ENCODE assay signal across 22 mouse cellular contexts in genomic region chr12:98833901-98834300, GRCm38 (mm10).
DNase-seq lines count a peak whose midpoint lies in the region; ATAC-seq and TF ChIP-seq lines count a peak whose summit lies in the region.
"Had no signal": no experiment of that assay in that cellular context is flagged by ENCODE, and none has a peak within 500 bp of the region (broad histone marks: within the 10 kb centered on the region; RNA-seq: fewer than 3 reads in every experiment).

No protein-coding gene starts in this region.

- no peak for ATAC-seq in liver, postnatal 0 days
- ATAC-seq: CD4-positive, CD25-positive, alpha-beta regulatory T cell, adult 4 months; forebrain, embryonic 15.5 days had no signal

- 14% methylated on average over 1 of the region's 1 CpGs for WGBS in liver, adult 2 months
- WGBS in liver, postnatal 0 days (ENCODE audit: insufficient replicate concordance) = 79% methylated on average over 1 of the region's 1 CpGs

- TF ChIP-seq CTCF in liver, adult 2 months (IDR thresholded peaks at IDR 0.05; ENCODE audit: low read depth, low read length) = no peak
- no peak for TF ChIP-seq CTCF in liver, postnatal 0 days (IDR thresholded peaks at IDR 0.05; ENCODE audit: low read depth)

- peaks cover 7% of the 10 kb centered on the region for H3K4me1 ChIP-seq in liver, adult 2 months (ENCODE audit: control insufficient read depth, insufficient read depth, low read length)
- no peaks in the 10 kb centered on the region for H3K4me1 ChIP-seq in liver, postnatal 0 days (ENCODE audit: insufficient read depth)
- H3K4me1 ChIP-seq: embryonic facial prominence, embryonic 12.5 days; embryonic facial prominence, embryonic 15.5 days; forebrain, embryonic 12.5 days; forebrain, embryonic 15.5 days; hindbrain, embryonic 12.5 days; hindbrain, embryonic 15.5 days had no signal

- H3K36me3 ChIP-seq in liver, adult 2 months (ENCODE audit: control insufficient read depth, insufficient read depth, low read length) = peaks cover 5% of the 10 kb centered on the region
- H3K36me3 ChIP-seq in liver, postnatal 0 days (replicated peaks; ENCODE audit: insufficient read depth, low read length) = no peaks in the 10 kb centered on the region
- H3K36me3 ChIP-seq: embryonic facial prominence, embryonic 12.5 days; embryonic facial prominence, embryonic 15.5 days had no signal

- no peak for TF ChIP-seq EP300 in liver, postnatal 0 days (IDR thresholded peaks at IDR 0.05; ENCODE audit: low read depth)

- H3K4me3 ChIP-seq in liver, adult 2 months (ENCODE audit: insufficient read depth, low read depth, low read length) = no peak overlapping the region
- H3K4me3 ChIP-seq in liver, postnatal 0 days (ENCODE audit: low read depth, low read length) = no peak overlapping the region
- H3K4me3 ChIP-seq: embryonic facial prominence, embryonic 12.5 days; embryonic facial prominence, embryonic 15.5 days; forebrain, embryonic 12.5 days; forebrain, embryonic 15.5 days; hindbrain, embryonic 12.5 days; hindbrain, embryonic 15.5 days had no signal

- no peak overlapping the region for H3K9ac ChIP-seq in liver, adult 2 months (ENCODE audit: low read depth, low read length)
- H3K9ac ChIP-seq in liver, postnatal 0 days (replicated peaks) = no peak overlapping the region
- H3K9ac ChIP-seq: embryonic facial prominence, embryonic 12.5 days; embryonic facial prominence, embryonic 15.5 days; forebrain, embryonic 12.5 days; forebrain, embryonic 15.5 days; hindbrain, embryonic 12.5 days; hindbrain, embryonic 15.5 days had no signal

- peak; percentile 97 for DNase-seq in liver, adult 2 months (ENCODE audit: extremely low read depth, low read depth, low spot score)
- DNase-seq in liver, postnatal 0 days = no peak
- peak; percentile 29 for DNase-seq in lung, postnatal 25 days (ENCODE audit: low spot score)
- DNase-seq in lung, postnatal 14 days = no peak
- DNase-seq in adipocyte (ENCODE audit: low spot score) = peak; percentile 54
- DNase-seq in gonadal fat pad, adult 2 months (ENCODE audit: low read depth) = peak; percentile 46
- no peak for DNase-seq in T-cell, adult 2 months (ENCODE audit: low spot score)
- DNase-seq: adrenal gland, adult 2 months; adrenal gland, postnatal 14 days; cerebellum, adult 11 months; cerebellum, adult 2 months; cerebellum, adult 9-11 months; cerebellum, postnatal 25 days; gastrocnemius, postnatal 25 days had no signal

- H3K79me2 ChIP-seq in liver, adult 2 months (ENCODE audit: control insufficient read depth, insufficient read depth, low read length) = no peaks in the 10 kb centered on the region

- no peak overlapping the region for H3K4me2 ChIP-seq in liver, postnatal 0 days (ENCODE audit: low read depth, low read length)
- H3K4me2 ChIP-seq: embryonic facial prominence, embryonic 12.5 days; embryonic facial prominence, embryonic 15.5 days; forebrain, embryonic 12.5 days; forebrain, embryonic 15.5 days; heart, embryonic 11.5 days; hindbrain, embryonic 12.5 days; hindbrain, embryonic 15.5 days had no signal

- no peak for TF ChIP-seq POLR2A in liver, adult 2 months (IDR thresholded peaks at IDR 0.05; ENCODE audit: extremely low read depth, insufficient read depth, low read length)

- no peaks in the 10 kb centered on the region for H3K9me3 ChIP-seq in liver, postnatal 0 days (ENCODE audit: low read length)
- H3K9me3 ChIP-seq: embryonic facial prominence, embryonic 12.5 days; embryonic facial prominence, embryonic 15.5 days; forebrain, embryonic 12.5 days; forebrain, embryonic 15.5 days; hindbrain, embryonic 12.5 days; hindbrain, embryonic 15.5 days had no signal

- peak overlapping the region; percentile 34; the same call in 1 of the 2 replicates for H3K27ac ChIP-seq in liver, adult 2 months (replicated peaks; ENCODE audit: insufficient read depth, low read depth, low read length)
- H3K27ac ChIP-seq in liver, postnatal 0 days (ENCODE audit: low read depth) = no peak overlapping the region
- H3K27ac ChIP-seq: embryonic facial prominence, embryonic 12.5 days; embryonic facial prominence, embryonic 15.5 days; forebrain, embryonic 12.5 days; forebrain, embryonic 15.5 days; hindbrain, embryonic 12.5 days; hindbrain, embryonic 15.5 days had no signal

- H3K27me3 ChIP-seq in liver, adult 2 months (ENCODE audit: control insufficient read depth, insufficient read depth, low read length) = no peaks in the 10 kb centered on the region
- H3K27me3 ChIP-seq in liver, postnatal 0 days (ENCODE audit: insufficient read depth, low read length) = no peaks in the 10 kb centered on the region
- H3K27me3 ChIP-seq: embryonic facial prominence, embryonic 12.5 days; embryonic facial prominence, embryonic 15.5 days; forebrain, embryonic 12.5 days; forebrain, embryonic 15.5 days; hindbrain, embryonic 12.5 days; hindbrain, embryonic 15.5 days had no signal

Comparison
In these comparisons a context has a peak if more than half of its experiments do, and no peak if none do; other contexts are left out.
1. DNase-seq: peak in liver, adult 2 months (single experiment), lung, postnatal 25 days (single experiment), adipocyte (single experiment) and gonadal fat pad, adult 2 months (single experiment); none in liver, postnatal 0 days (single experiment), lung, postnatal 14 days (single experiment) and T-cell, adult 2 months (single experiment).